Mouse (Mus musculus) CD4-positive, CD25-positive, alpha-beta regulatory T cell, adult 2 months (primary cell): ENCODE data around the gene Fgf22.
A peak's percentile ranks its signal among the peaks of the same experiment; 100 is the strongest.
"Not testable (repeated sequence)": the region's sequence is repeated elsewhere in the genome, so short reads cannot be mapped to it uniquely, and the experiment has no call there.

Source experiments
- DNase-seq: peaks from one replicate; pipeline ENCODE4 v3.0.0-alpha.2; 2012; ENCODE audit warnings: low read depth, low spot score

Fgf22 gene

DNA sequence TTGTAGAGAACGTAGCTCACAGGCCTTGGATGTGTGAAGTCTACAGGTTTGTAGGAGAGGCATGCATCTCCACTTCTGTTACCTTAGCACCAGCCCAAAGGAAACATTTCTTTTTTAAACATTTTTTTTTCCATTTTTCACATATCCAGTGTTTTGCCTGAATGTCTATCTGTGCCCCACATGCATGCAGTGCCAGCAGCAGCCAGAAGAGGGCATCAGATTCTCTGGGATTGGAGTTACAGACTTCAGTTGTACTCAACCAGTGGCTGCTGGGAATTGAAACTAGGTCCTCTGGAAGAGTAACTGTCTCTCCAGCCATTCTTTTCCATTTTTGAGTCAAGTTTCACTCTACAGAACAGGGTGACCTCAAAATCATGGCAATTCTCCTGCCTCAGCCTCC lies 22.4 kb upstream of the Fgf22 start:
- DNase-seq: peak; percentile 58

GRCm38 (mm10) chr10:79733847-79734246 lies 21.0 kb upstream of the Fgf22 start:
- DNase-seq: no peak

DNA sequence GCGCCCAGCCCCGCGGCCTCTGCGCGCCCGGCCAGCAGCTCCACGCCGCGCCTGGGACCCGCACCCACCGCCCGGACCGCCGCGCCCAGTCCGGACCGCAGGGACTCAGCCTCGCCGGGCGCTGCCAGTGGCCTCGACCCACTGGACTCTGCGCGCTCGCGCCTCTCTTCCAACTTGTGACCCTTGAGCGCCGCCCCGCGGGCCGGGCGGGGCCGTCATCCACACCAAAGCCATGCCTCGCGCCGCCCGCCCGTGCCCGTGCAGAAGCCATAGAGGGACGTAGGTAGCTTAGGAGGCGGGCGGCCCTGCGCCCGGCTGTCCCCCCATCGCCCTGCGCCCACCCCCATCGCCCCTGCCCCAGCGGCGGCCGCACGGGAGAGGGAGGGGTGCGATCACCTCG lies 19.5 kb upstream of the Fgf22 start:
- no peak for DNase-seq

GRCm38 (mm10) chr10:79736706-79737105 lies 18.2 kb upstream of the Fgf22 start:
- no peak for DNase-seq

DNA sequence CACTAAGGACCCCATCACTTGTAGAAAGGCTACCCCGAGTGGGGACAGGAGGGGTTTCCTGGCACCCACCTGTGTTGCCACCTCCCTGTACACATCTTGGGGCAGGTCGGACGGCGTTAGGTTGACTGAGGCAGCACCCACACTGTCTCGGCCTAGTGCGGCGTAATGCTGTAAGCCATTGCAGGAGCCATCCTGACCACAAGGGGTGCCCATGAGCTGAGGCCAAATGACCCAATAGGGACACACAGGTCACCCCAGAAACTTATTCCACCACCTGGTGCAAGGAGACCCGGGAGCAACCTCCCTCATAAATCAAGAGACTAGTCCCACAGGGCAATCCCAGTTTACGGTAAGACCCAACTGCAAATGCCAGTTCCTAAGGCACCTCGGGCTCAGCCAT lies 16.6 kb upstream of the Fgf22 start:
- peak; percentile 51 for DNase-seq

GRCm38 (mm10) chr10:79739234-79739633 lies 15.6 kb upstream of the Fgf22 start:
- DNase-seq: no peak

DNA sequence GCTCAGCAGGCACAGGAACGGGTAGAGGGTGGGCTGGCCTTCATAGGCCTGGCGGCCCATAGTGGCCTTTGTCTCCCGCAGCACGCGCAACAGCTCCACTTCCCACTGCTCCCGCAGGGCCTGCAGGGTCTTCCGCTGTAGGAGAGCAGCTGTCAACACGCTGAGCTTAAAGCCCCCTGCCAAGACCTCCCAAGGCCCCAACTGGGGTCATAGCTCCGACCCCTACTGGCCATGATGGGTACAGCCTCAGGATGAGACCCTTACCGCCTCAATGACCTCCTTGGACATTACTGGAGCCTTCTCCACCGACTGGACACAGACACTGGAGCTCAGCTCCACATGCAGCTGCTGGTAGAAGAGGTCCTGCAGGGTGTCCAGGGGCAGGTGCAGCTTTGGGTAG lies 14.0 kb upstream of the Fgf22 start:
- no peak for DNase-seq

DNA sequence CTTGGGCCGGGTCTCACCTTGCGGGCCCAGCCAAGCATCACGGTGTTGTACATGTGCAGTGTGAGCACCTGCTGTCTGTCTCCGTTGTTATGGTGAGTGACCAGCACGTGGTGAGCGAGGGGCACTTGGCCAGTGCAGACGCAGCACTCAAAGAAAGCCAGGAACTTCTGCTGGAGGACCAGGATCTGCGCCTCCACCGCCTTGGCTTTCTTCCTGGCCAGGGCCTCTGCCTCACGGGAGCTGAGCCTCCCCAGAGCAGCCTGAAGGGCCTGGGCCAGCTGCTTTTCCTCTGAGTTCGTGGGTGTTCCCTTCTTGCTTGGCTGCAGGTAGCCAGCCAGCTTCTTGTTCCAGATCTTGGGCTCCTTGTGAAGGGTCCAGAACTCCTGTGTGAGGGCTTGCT lies 11.7 kb upstream of the Fgf22 start:
- DNase-seq: no peak

- no peak for DNase-seq
Observed at GRCm38 (mm10) chr10:79743650-79744365, 11.1 kb upstream of the Fgf22 start.

DNA sequence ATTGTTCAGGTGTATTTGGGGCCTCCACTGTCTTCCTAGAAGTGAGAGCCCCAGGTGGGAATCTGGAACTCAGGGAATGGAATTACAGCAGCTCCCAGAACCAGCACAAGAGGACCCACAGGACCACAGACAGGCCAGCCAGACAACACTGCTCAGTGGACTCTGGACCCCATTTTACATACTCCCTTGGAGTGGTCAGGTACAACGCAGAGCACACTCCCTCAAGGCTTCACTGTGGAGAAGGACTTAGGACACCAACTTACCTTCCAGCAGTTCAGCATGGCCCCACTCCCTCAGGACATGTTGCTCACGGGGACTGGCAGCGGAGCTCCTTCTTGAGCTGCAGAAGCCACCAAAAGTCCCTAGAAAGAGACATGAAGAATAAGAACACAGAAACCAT lies 9.5 kb upstream of the Fgf22 start:
- no peak for DNase-seq

- peak; percentile 98 for DNase-seq
Observed at GRCm38 (mm10) chr10:79745898-79746773, 8.7 kb upstream of the Fgf22 start, which contains the start of gene Polrmt. Polrmt (minus strand) TSS chr10:79746581.

GRCm38 (mm10) chr10:79746774-79747151 lies 8.1 kb upstream of the Fgf22 start:
- no peak for DNase-seq

GRCm38 (mm10) chr10:79748496-79748895 lies 6.4 kb upstream of the Fgf22 start:
- no peak for DNase-seq

DNA sequence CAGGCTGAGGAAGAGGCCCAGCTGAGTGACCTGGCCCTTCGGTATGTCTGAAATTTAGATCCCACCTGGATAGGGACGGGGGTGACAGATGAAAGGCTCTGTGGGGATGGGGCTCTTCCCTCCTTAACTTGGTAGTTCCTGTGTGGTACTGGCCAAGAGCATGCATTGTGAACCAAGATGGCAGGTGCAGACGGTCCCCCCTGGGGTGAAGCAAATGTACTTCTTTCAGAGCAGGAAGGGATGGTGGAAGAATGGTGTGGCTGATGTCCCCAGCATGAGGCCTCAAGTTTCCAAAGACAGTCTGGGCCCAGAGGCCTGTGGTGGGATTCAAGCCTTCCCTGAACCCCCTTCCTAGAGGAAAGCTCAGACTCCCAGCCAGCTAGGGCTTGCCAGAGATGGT lies 978 bp downstream of the Fgf22 start:
- no peak for DNase-seq

DNA sequence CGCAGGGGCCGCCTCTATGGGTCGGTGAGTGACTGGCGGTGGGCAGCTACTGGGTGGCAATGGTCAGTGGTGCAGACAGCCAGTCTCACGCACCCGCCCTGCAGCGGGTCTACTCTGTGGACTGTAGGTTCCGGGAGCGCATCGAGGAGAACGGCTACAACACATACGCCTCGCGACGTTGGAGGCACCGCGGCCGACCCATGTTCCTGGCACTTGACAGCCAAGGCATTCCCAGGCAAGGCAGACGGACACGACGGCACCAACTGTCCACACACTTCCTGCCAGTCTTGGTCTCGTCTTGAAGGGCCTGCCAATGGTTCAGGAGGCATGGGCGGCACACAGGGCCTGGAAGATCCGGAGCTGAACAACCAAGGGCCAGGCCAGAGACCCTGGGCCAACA lies 1.8 kb downstream of the Fgf22 start:
- DNase-seq: no peak

DNA sequence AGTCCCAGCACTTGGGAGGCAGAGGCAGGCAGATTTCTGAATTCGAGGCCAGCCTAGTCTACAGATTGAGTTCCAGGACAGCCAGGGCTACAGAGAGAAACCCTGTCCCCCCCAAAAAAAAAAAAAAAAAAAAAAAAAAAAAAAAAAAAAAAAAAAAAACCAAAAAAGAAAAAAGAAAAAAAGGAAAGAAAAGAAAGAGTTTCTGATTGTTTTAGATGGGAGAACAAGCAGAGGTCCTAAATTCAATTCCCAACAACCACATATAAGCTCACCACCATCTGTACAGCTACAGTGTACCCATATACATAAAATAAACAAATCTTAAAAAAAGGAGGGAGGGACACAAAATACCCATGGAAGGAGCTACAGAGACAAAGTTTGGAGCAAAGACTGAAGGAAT lies 4.8 kb downstream of the Fgf22 start:
- not testable (repeated sequence) for DNase-seq

DNA sequence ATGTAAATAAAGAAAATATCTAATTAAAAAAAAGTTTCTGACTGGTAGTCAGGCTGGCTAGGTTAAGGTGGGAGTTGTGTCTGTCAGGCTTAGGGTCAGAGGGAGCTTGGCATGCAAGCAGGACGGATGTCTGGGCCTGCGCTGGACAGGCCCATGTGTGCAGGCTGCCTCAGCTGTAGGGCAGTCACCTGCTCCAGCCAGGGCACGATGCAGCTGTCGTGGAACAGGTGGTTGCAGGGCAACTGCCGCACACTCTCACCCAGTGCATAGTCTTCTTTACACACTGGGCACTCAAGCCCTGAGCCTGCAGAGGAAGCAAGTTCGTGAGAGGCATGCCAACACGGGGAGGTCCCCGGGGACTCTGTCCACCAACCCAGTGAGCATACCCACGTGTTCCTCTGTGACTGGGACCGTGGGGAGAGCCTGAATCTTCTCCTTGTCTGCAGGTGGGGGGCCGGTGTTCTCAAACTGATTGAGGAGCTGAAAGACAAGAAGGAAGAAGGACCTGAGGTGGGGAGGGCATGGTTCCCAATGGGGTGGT lies 5.8 kb downstream of the Fgf22 start:
- DNase-seq: no peak

- no peak for DNase-seq
Observed at GRCm38 (mm10) chr10:79762875-79763274, 8.0 kb downstream of the Fgf22 start.

GRCm38 (mm10) chr10:79764234-79764633 lies 9.4 kb downstream of the Fgf22 start:
- no peak for DNase-seq

DNA sequence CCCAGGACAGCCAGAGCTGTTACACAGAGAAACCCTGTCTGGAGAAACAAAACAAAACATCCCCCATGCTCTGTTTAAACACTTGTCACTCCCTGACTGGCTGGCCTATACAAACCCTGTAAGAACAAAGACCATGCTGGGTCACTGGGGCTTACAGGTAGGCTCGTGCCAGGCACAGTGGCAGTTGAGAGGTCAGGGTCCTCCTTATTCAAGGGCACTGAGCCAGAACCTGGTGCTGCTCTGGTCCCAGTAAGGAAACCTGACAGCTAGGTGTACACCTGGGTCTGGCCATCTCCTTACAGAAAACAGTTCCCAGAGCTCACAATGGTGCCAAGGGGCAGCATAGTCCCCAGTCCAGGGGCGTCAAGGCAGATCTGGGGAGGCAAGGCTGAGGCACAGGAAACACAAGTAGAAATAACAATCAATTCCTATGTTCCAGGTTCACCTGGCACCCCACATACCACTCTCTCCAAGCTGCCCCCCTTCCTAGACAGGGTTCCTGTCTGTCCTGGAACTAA lies 10.4 kb downstream of the Fgf22 start:
- DNase-seq: no peak

DNA sequence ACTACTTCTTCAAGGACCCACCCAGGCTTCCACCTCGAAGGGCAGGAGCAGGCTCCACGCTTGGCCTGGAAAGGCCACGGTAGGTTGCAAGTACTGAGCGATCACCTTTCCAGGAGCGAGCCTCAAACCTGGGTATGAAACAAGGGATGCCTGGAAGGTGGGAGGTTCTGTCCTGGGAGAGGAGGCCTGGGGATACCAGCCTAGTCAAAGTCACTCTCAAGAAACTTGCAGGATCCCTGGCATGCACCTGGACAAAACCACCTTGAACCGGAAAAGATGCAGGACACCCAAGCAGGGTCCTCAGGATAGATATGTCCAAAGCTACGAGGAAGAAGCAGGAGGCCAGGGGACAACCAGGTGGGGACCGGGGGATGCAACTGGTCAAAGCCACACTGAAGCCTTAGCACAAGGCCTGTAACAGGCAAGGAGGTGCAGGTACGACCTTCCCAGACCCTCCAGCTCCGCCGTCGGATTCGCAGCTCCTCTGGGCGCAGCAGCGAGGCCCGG lies 11.2 kb downstream of the Fgf22 start:
- no peak for DNase-seq
